ENCODE assay signal across 15 mouse cellular contexts in the genomic region with DNA sequence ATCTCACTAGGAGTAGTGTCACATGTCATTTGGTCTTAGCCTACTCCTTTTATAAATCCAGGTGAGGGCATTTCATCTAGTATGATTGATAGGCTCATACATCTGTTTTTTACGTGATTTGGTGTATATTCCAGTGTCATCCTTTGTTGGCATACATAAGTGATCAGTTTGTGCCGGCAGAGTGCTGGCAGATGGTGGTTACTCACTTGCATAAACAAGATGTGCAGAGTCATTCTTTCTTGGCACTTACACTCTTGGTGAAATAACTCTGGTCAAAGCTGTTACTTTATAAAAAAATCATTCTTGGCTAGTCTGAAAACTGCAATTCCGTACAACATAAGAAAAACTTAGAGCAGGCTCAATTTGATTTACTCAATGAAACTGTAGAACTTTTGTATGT.
A peak's percentile ranks its signal among the peaks of the same experiment; 100 is the strongest.
DNase-seq lines count a peak whose midpoint lies in the region; ATAC-seq and TF ChIP-seq lines count a peak whose summit lies in the region.
"Had no signal": no experiment of that assay in that cellular context is flagged by ENCODE, and none has a peak within 500 bp of the region (broad histone marks: within the 10 kb centered on the region; RNA-seq: fewer than 3 reads in every experiment).

No protein-coding gene starts in this region.

- DNase-seq in lung, embryonic 14.5 days: peak; percentile 56
- no peak for DNase-seq in lung, postnatal 25 days (ENCODE audit: low spot score)
- peak; percentile 87 for DNase-seq in brain, adult 2 months (ENCODE audit: low read depth, low spot score)
- peak; percentile 63 to 82 for DNase-seq in left cerebral cortex, postnatal 25 days (ENCODE audit: low spot score in 2 of 2)
- no peak for DNase-seq in adrenal gland, adult 8-10 months
- no peak for DNase-seq in heart, adult 18-20 months
- DNase-seq: adrenal gland, postnatal 25 days; kidney, postnatal 10 days; thymus, postnatal 25 days had no signal

- peak; percentile 46; the same call in 1 of the 2 replicates for ATAC-seq in forebrain, embryonic 13.5 days
- no peak for ATAC-seq in forebrain, embryonic 15.5 days (replicated peaks)
- 0 out of 2 replicates have a peak, but pooled peaks have one; percentile 61 for ATAC-seq in lung, embryonic 14.5 days (ENCODE audit: insufficient read depth)

- H3K9ac ChIP-seq in forebrain, embryonic 13.5 days: no peak overlapping the region
- no peak overlapping the region for H3K9ac ChIP-seq in forebrain, embryonic 15.5 days (replicated peaks)
- H3K9ac ChIP-seq in lung, embryonic 14.5 days: no peak overlapping the region
- H3K9ac ChIP-seq: hindbrain, embryonic 15.5 days; liver, embryonic 15.5 days had no signal

- no peak overlapping the region for H3K4me2 ChIP-seq in forebrain, embryonic 13.5 days
- no peak overlapping the region for H3K4me2 ChIP-seq in forebrain, embryonic 15.5 days (replicated peaks)
- H3K4me2 ChIP-seq in lung, embryonic 14.5 days: no peak overlapping the region
- H3K4me2 ChIP-seq: hindbrain, embryonic 15.5 days; liver, embryonic 15.5 days had no signal

- no peak for TF ChIP-seq CTCF in lung, embryonic 14.5 days (IDR thresholded peaks at IDR 0.05; ENCODE audit: low read depth)

- intact Hi-C loops in left cerebral cortex, postnatal 25 days (cut with DNase I): no loop called here

- no peaks in the 10 kb centered on the region for H3K9me3 ChIP-seq in forebrain, embryonic 13.5 days (replicated peaks)
- H3K9me3 ChIP-seq in forebrain, embryonic 15.5 days: no peaks in the 10 kb centered on the region
- H3K9me3 ChIP-seq in lung, embryonic 14.5 days (ENCODE audit: low read depth, low read length): no peaks in the 10 kb centered on the region
- H3K9me3 ChIP-seq: heart, embryonic 10.5 days; hindbrain, embryonic 15.5 days; liver, embryonic 15.5 days had no signal

- no peaks in the 10 kb centered on the region for H3K36me3 ChIP-seq in forebrain, embryonic 13.5 days (ENCODE audit: poor library complexity, severe bottlenecking)
- no peaks in the 10 kb centered on the region for H3K36me3 ChIP-seq in forebrain, embryonic 15.5 days
- H3K36me3 ChIP-seq in lung, embryonic 14.5 days (ENCODE audit: insufficient read depth): no peaks in the 10 kb centered on the region
- H3K36me3 ChIP-seq: heart, embryonic 10.5 days; hindbrain, embryonic 15.5 days; liver, embryonic 15.5 days had no signal

- no peak overlapping the region for H3K4me3 ChIP-seq in forebrain, embryonic 13.5 days
- no peak overlapping the region for H3K4me3 ChIP-seq in forebrain, embryonic 15.5 days
- no peak overlapping the region for H3K4me3 ChIP-seq in lung, embryonic 14.5 days (ENCODE audit: low read depth, low read length)
- H3K4me3 ChIP-seq: erythroblast, embryonic 14.5 days; heart, embryonic 10.5 days; hindbrain, embryonic 15.5 days; liver, embryonic 15.5 days had no signal

- no peak overlapping the region for H3K27ac ChIP-seq in forebrain, embryonic 13.5 days
- H3K27ac ChIP-seq in forebrain, embryonic 15.5 days (replicated peaks): no peak overlapping the region
- H3K27ac ChIP-seq in lung, embryonic 14.5 days (ENCODE audit: low read depth): no peak overlapping the region
- H3K27ac ChIP-seq: heart, embryonic 10.5 days; hindbrain, embryonic 15.5 days; liver, embryonic 15.5 days had no signal

- peaks cover 7% of the 10 kb centered on the region for H3K4me1 ChIP-seq in forebrain, embryonic 13.5 days
- H3K4me1 ChIP-seq in forebrain, embryonic 15.5 days: peaks cover 5% of the 10 kb centered on the region; the same call in 1 of the 2 replicates
- H3K4me1 ChIP-seq in lung, embryonic 14.5 days (ENCODE audit: insufficient read depth): no peaks in the 10 kb centered on the region
- H3K4me1 ChIP-seq: hindbrain, embryonic 15.5 days; liver, embryonic 15.5 days had no signal

- 75% methylated on average over 3 of the region's 3 CpGs for WGBS in forebrain, embryonic 13.5 days
- WGBS in forebrain, embryonic 15.5 days: 49% methylated on average over 3 of the region's 3 CpGs
- WGBS in lung, embryonic 14.5 days: 39% methylated on average over 3 of the region's 3 CpGs

- no peaks in the 10 kb centered on the region for H3K27me3 ChIP-seq in forebrain, embryonic 13.5 days
- H3K27me3 ChIP-seq in forebrain, embryonic 15.5 days: no peaks in the 10 kb centered on the region
- H3K27me3 ChIP-seq in lung, embryonic 14.5 days (ENCODE audit: insufficient read depth, low read length): no peaks in the 10 kb centered on the region
- H3K27me3 ChIP-seq: hindbrain, embryonic 15.5 days; liver, embryonic 15.5 days had no signal

Comparison
In these comparisons a context has a peak if more than half of its experiments do, and no peak if none do; other contexts are left out.
1. DNase-seq: peak in lung, embryonic 14.5 days (single experiment), brain, adult 2 months (single experiment) and left cerebral cortex, postnatal 25 days (2 of 2); none in lung, postnatal 25 days (single experiment), adrenal gland, adult 8-10 months (single experiment) and heart, adult 18-20 months (0 of 2).